Mouse (Mus musculus): ENCODE measurements around the gene Hsp90b1. TPM values are rescaled to one million over a fixed set of nuclear protein-coding genes. Genes with fewer than 3 reads are reported as not detected.
A peak's percentile ranks its signal among the peaks of the same experiment; 100 is the strongest.

Hsp90b1 gene
- polyA plus RNA-seq, 1 experiment from 2014 or later = 334 TPM

- 93% methylated on average over 3 of the region's 3 CpGs for WGBS
- H3K9ac ChIP-seq (ENCODE audit: low read depth, low read length) = no peak overlapping the region
- no peak overlapping the region for H3K4me3 ChIP-seq (ENCODE audit: low read depth, low read length)
- H3K4me1 ChIP-seq (replicated peaks; ENCODE audit: control insufficient read depth, insufficient read depth, low read length) = 0 out of 2 replicates have a peak, but pooled peaks cover 7% of the 10 kb centered on the region
- H3K4me2 ChIP-seq (replicated peaks; ENCODE audit: low read depth) = no peak overlapping the region
- no peak overlapping the region for H3K27ac ChIP-seq (ENCODE audit: low read depth, low read length)
- ATAC-seq = no peak
- no peaks in the 10 kb centered on the region for H3K9me3 ChIP-seq (ENCODE audit: control insufficient read depth)
- H3K27me3 ChIP-seq (replicated peaks; ENCODE audit: control insufficient read depth, insufficient read depth, low read length) = no peaks in the 10 kb centered on the region
- TF ChIP-seq CTCF (IDR thresholded peaks at IDR 0.05; ENCODE audit: low read depth) = no peak
- no peaks in the 10 kb centered on the region for H3K36me3 ChIP-seq (ENCODE audit: control insufficient read depth, insufficient read depth)
Measured at GRCm38 (mm10) chr10:86728176-86728575, 22.9 kb upstream of the Hsp90b1 start.

GRCm38 (mm10) chr10:86727548-86727980, 22.3 kb upstream of the Hsp90b1 start:
- Histone ChIP-seq H3K9ac (ENCODE audit: low read depth, low read length) (no peak overlapping the region), H3K4me3 (ENCODE audit: low read depth, low read length) (peak overlapping the region; percentile 23), H3K36me3 (ENCODE audit: control insufficient read depth, insufficient read depth) (no peaks in the 10 kb centered on the region), H3K27me3 (replicated peaks; ENCODE audit: control insufficient read depth, insufficient read depth, low read length) (no peaks in the 10 kb centered on the region), H3K4me2 (replicated peaks; ENCODE audit: low read depth) (peak overlapping the region; percentile 64), H3K4me1 (replicated peaks; ENCODE audit: control insufficient read depth, insufficient read depth, low read length) (0 out of 2 replicates have a peak, but pooled peaks cover 7% of the 10 kb centered on the region), H3K9me3 (ENCODE audit: control insufficient read depth) (no peaks in the 10 kb centered on the region), H3K27ac (ENCODE audit: low read depth, low read length) (no peak overlapping the region)
- peak; percentile 47; the same call in 1 of the 2 replicates for ATAC-seq
- WGBS = 3% methylated on average over 12 of the region's 12 CpGs
- no peak for TF ChIP-seq CTCF (IDR thresholded peaks at IDR 0.05; ENCODE audit: low read depth)

GRCm38 (mm10) chr10:86712156-86712555, 6.8 kb upstream of the Hsp90b1 start:
- WGBS = 79% methylated on average over 3 of the region's 3 CpGs
- Histone ChIP-seq H3K4me1 (replicated peaks; ENCODE audit: control insufficient read depth, insufficient read depth, low read length) (no peaks in the 10 kb centered on the region), H3K27ac (ENCODE audit: low read depth, low read length) (no peak overlapping the region), H3K36me3 (ENCODE audit: control insufficient read depth, insufficient read depth) (no peaks in the 10 kb centered on the region), H3K9me3 (ENCODE audit: control insufficient read depth) (no peaks in the 10 kb centered on the region), H3K4me3 (ENCODE audit: low read depth, low read length) (no peak overlapping the region), H3K4me2 (replicated peaks; ENCODE audit: low read depth) (no peak overlapping the region), H3K27me3 (replicated peaks; ENCODE audit: control insufficient read depth, insufficient read depth, low read length) (no peaks in the 10 kb centered on the region), H3K9ac (ENCODE audit: low read depth, low read length) (no peak overlapping the region)
- TF ChIP-seq CTCF (IDR thresholded peaks at IDR 0.05; ENCODE audit: low read depth) = no peak
- ATAC-seq = no peak

GRCm38 (mm10) chr10:86707134-86707533, 1.8 kb upstream of the Hsp90b1 start:
- Histone ChIP-seq H3K9ac (ENCODE audit: low read depth, low read length) (peak overlapping the region; percentile 57; the same call in 1 of the 2 replicates), H3K27ac (ENCODE audit: low read depth, low read length) (no peak overlapping the region), H3K4me1 (replicated peaks; ENCODE audit: control insufficient read depth, insufficient read depth, low read length) (peaks cover 9% of the 10 kb centered on the region; the same call in 1 of the 2 replicates), H3K36me3 (ENCODE audit: control insufficient read depth, insufficient read depth) (peaks cover 8% of the 10 kb centered on the region), H3K4me2 (replicated peaks; ENCODE audit: low read depth) (peak overlapping the region; percentile 82; the same call in 1 of the 2 replicates), H3K27me3 (replicated peaks; ENCODE audit: control insufficient read depth, insufficient read depth, low read length) (no peaks in the 10 kb centered on the region), H3K4me3 (ENCODE audit: low read depth, low read length) (no peak overlapping the region), H3K9me3 (ENCODE audit: control insufficient read depth) (no peaks in the 10 kb centered on the region)
- TF ChIP-seq CTCF (IDR thresholded peaks at IDR 0.05; ENCODE audit: low read depth) = no peak
- no peak for ATAC-seq
- 73% methylated on average over 3 of the region's 3 CpGs for WGBS

- Histone ChIP-seq H3K9me3 (ENCODE audit: control insufficient read depth) (no peaks in the 10 kb centered on the region), H3K9ac (ENCODE audit: low read depth, low read length) (peak overlapping the region; percentile 57), H3K4me3 (ENCODE audit: low read depth, low read length) (peak overlapping the region; percentile 82), H3K36me3 (ENCODE audit: control insufficient read depth, insufficient read depth) (peaks cover 16% of the 10 kb centered on the region), H3K4me1 (replicated peaks; ENCODE audit: control insufficient read depth, insufficient read depth, low read length) (peaks cover 9% of the 10 kb centered on the region; the same call in 1 of the 2 replicates), H3K4me2 (replicated peaks; ENCODE audit: low read depth) (peak overlapping the region; percentile 82), H3K27me3 (replicated peaks; ENCODE audit: control insufficient read depth, insufficient read depth, low read length) (no peaks in the 10 kb centered on the region), H3K27ac (ENCODE audit: low read depth, low read length) (peak overlapping the region; percentile 93)
- 3% methylated on average over 33 of the region's 33 CpGs for WGBS
- ATAC-seq = peak; percentile 87
- no peak for TF ChIP-seq CTCF (IDR thresholded peaks at IDR 0.05; ENCODE audit: low read depth)
Measured at GRCm38 (mm10) chr10:86705922-86706752, 828 bp upstream of the Hsp90b1 start.

GRCm38 (mm10) chr10:86704589-86705191, 619 bp downstream of the Hsp90b1 start:
- Histone ChIP-seq H3K27me3 (replicated peaks; ENCODE audit: control insufficient read depth, insufficient read depth, low read length) (no peaks in the 10 kb centered on the region), H3K9me3 (ENCODE audit: control insufficient read depth) (no peaks in the 10 kb centered on the region), H3K27ac (ENCODE audit: low read depth, low read length) (peak overlapping the region; percentile 87), H3K4me2 (replicated peaks; ENCODE audit: low read depth) (peak overlapping the region; percentile 84), H3K4me3 (ENCODE audit: low read depth, low read length) (peak overlapping the region; percentile 82), H3K4me1 (replicated peaks; ENCODE audit: control insufficient read depth, insufficient read depth, low read length) (peaks cover 13% of the 10 kb centered on the region; the same call in 1 of the 2 replicates), H3K36me3 (ENCODE audit: control insufficient read depth, insufficient read depth) (peaks cover 28% of the 10 kb centered on the region), H3K9ac (ENCODE audit: low read depth, low read length) (peak overlapping the region; percentile 85)
- peak; percentile 3; the same call in 1 of the 2 replicates for ATAC-seq
- TF ChIP-seq CTCF (IDR thresholded peaks at IDR 0.05; ENCODE audit: low read depth) = peak; percentile 28; the same call in 1 of the 2 replicates
- WGBS = under 1% methylated on average over 33 of the region's 33 CpGs

All from intestine, postnatal 0 days (tissue).